Mouse (Mus musculus) brain, adult 2 months (tissue): ENCODE data around the gene Tspan31.

Experiments used
- DNase-seq: peaks from one replicate; pipeline ENCODE4 v3.0.0; 2011; ENCODE audit warnings: low read depth, low spot score

Tspan31 gene

DNA sequence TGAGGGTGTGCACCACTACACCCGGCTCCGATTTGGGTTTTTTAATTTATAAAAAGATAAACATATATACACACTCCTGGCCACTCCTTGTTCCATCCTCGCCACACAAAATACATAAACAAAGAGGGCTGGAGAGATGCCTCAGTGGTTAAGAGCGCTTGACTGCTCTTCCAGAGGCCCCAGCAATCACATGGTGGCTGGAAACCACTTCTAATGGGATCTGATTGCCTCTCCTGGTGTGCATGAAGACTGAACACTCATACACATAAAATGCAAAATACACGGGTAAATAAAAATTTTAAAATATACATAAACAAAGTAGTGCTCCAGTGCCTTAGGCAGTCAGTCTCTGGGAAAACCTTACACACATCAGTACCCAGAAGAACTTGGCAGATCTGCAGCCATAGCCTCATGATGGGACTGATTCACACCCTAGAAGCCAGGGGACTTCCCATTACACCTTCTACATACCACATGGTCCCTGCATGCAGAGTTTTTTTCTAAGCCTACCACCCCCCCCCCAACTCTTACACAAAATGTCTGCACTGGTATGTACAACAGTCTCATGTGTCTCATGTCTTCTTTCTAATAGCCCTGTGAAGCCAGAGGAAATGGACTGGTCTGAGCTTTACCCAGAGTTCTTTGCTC, 27.5 kb downstream of the Tspan31 start:
- DNase-seq: no peak

- peak; percentile 92 for DNase-seq
These were observed 28.2 kb downstream of the Tspan31 start for GRCm38 (mm10) chr10:127041774-127042338.

- DNase-seq: no peak
These were observed 28.7 kb downstream of the Tspan31 start, which contains the start of the genes Mettl1 and Eef1akmt3 for GRCm38 (mm10) chr10:127041274-127041766. Gene Mettl1 (plus strand): TSS chr10:127041414. Gene Eef1akmt3 (minus strand): TSS chr10:127041513.

- DNase-seq: peak; percentile 63
These were observed 29.4 kb downstream of the Tspan31 start for GRCm38 (mm10) chr10:127040569-127041214.

DNA sequence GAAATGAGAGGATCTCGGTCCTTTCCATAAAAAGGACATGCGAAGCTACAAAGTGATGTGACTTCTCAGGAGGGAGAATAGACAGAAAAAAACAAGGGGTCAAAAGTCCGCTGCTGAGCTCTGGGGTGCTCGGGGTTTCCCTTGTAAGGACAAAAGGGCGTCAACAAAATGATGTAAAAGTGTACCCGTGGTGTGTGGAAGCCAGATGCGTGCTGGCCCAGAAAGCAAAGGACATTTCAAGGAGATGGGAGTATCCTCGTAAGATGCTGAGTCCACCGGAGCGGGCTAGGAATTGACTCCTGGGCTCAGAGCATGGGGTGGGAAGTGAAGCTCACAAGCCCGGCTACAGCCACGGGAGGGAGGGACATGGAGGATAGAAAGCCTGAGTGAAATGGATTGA, 32.4 kb downstream of the Tspan31 start:
- DNase-seq: no peak

DNA sequence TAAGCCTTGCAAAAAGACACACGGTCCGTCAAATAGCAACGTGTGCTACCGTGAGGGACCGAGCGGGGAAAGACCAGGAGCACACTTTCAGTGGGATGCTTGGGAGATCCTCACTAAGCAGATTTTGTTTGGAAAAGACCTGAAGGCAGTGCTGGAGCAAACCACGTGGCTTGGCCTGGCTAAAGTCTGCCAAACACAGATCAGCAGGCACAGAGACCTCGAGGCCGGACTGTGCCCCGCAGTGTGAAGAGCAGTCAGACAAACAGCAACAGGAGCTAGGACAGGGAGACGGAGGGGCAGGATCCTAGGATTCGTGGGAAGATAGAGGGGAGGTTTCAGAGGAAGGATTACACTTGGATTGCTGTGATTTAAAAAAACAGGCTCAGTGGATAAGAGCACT, 33.8 kb downstream of the Tspan31 start:
- DNase-seq: no peak

GRCm38 (mm10) chr10:127033301-127033741, 36.7 kb downstream of the Tspan31 start:
- no peak for DNase-seq

DNA sequence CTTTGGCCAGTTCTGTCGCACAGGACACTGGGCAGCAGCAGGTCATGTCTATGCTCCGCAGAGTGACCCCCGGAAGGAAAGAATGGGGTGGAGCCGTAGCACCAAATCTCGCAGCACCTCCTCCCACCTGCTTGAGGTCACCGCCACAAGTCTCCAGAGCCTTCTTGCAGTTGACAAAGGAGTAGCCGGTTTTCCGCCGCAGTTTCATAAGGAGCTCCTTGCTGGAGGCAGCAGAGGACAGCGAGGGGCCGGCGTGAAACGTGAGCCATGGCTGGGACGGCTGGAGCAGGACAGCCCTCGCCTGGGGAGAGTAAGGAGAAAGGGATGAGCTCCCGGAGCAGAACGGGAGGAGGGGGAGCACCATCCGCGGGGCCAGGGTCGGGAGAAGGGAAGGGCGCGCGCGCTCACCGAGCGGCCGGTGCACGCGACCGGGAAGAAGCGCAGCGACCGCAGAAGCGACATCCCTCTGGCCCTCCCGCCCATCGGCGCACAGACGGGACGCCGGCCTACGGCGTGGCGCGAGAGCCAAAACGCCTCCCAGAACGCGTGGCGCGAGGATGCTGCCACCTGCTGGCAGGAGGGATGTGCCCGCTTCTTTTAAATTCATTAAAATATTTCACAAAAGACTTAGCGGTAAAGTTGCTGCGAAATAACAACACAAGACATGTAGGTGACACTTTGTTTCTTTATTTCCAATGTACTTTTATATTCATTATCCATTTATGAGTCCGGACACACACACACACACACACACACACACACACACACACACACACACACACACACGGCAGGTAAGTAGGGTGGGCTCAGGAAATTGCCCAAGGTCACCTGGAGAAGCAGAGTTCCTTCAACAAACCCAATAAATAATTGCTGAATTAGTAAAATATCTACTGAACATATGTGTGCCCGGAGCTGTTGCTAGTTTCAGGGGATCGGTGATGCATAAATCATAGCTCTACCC, 39.4 kb downstream of the Tspan31 start, which contains the start of gene Tsfm:
TSS of gene Tsfm (minus strand) at position 505 of the 961 bp plus-strand sequence.
- peak; percentile 98 for DNase-seq

GRCm38 (mm10) chr10:127018422-127018821, 51.6 kb downstream of the Tspan31 start:
- DNase-seq: no peak
